32 mouse cellular contexts compared by ENCODE assay signal in genomic region chr3:105836883-105837282, GRCm38 (mm10). TPM values are rescaled to one million over a fixed set of nuclear protein-coding genes. Genes with fewer than 3 reads are reported as not detected.
DNase-seq lines count a peak whose midpoint lies in the region; ATAC-seq and TF ChIP-seq lines count a peak whose summit lies in the region.
"Had no signal": no experiment of that assay in that cellular context is flagged by ENCODE, and none has a peak within 500 bp of the region (broad histone marks: within the 10 kb centered on the region; RNA-seq: fewer than 3 reads in every experiment).

No protein-coding gene starts in this region.

- 26% methylated on average over 3 of the region's 3 CpGs for WGBS in liver, embryonic 13.5 days (ENCODE audit: insufficient replicate concordance)
- WGBS in liver, postnatal 0 days (ENCODE audit: insufficient replicate concordance): 57% methylated on average over 3 of the region's 3 CpGs
- 92% methylated on average over 3 of the region's 3 CpGs for WGBS in olfactory bulb, adult 2 months
- WGBS in limb, embryonic 10.5 days: 92% methylated on average over 3 of the region's 3 CpGs
- 65% methylated on average over 3 of the region's 3 CpGs for WGBS in heart, embryonic 11.5 days (ENCODE audit: insufficient replicate concordance)

- DNase-seq in c-Kit-positive CD71-positive TER-119-negative erythroid progenitor cells, embryonic 14.5 days (ENCODE audit: low read depth): peak; percentile 15
- no peak for DNase-seq in liver, embryonic 13.5 days
- DNase-seq in liver, postnatal 0 days: no peak
- DNase-seq in spleen, postnatal 4 days (ENCODE audit: low spot score in 2 of 2): no peak
- DNase-seq in limb, embryonic 10.5 days (ENCODE audit: low spot score): no peak
- DNase-seq: adrenal gland, postnatal 10 days; adrenal gland, postnatal 36 days; B cell, adult 2 months; cerebellum, adult 11 months; cerebellum, adult 8-10 months; cerebellum, postnatal 10 days; cerebellum, postnatal 36 days; embryo, embryonic 11 days; gastrocnemius, postnatal 10 days; gastrocnemius, postnatal 36 days; heart, postnatal 10 days; heart, postnatal 36 days had no signal

- no peak for TF ChIP-seq CTCF in liver, postnatal 0 days (IDR thresholded peaks at IDR 0.05; ENCODE audit: low read depth)
- TF ChIP-seq CTCF in olfactory bulb, adult 2 months (IDR thresholded peaks at IDR 0.05; ENCODE audit: insufficient read depth, low read depth, low read length): no peak

- no peak for TF ChIP-seq POLR2A in olfactory bulb, adult 2 months (IDR thresholded peaks at IDR 0.05; ENCODE audit: insufficient read depth, low read depth, low read length)

- peak; percentile 25; the same call in 1 of the 2 replicates for TF ChIP-seq EP300 in liver, postnatal 0 days (IDR thresholded peaks at IDR 0.05; ENCODE audit: low read depth)

- no peaks in the 10 kb centered on the region for H3K36me3 ChIP-seq in liver, embryonic 13.5 days
- H3K36me3 ChIP-seq in liver, postnatal 0 days (replicated peaks; ENCODE audit: insufficient read depth, low read length): no peaks in the 10 kb centered on the region
- no peaks in the 10 kb centered on the region for H3K36me3 ChIP-seq in limb, embryonic 10.5 days
- no peaks in the 10 kb centered on the region for H3K36me3 ChIP-seq in heart, embryonic 11.5 days (ENCODE audit: control insufficient read depth, insufficient read depth, low read length)
- H3K36me3 ChIP-seq: embryonic facial prominence, embryonic 10.5 days; embryonic facial prominence, embryonic 13.5 days; forebrain, embryonic 12.5 days; forebrain, embryonic 15.5 days; G1E; heart, embryonic 12.5 days; heart, embryonic 15.5 days; hindbrain, embryonic 10.5 days; hindbrain, embryonic 13.5 days had no signal

- H3K27me3 ChIP-seq in liver, embryonic 13.5 days: no peaks in the 10 kb centered on the region
- no peaks in the 10 kb centered on the region for H3K27me3 ChIP-seq in liver, postnatal 0 days (ENCODE audit: insufficient read depth, low read length)
- H3K27me3 ChIP-seq in limb, embryonic 10.5 days (ENCODE audit: low read depth, poor library complexity, severe bottlenecking): no peaks in the 10 kb centered on the region
- peaks cover 2% of the 10 kb centered on the region; the same call in 1 of the 2 replicates for H3K27me3 ChIP-seq in heart, embryonic 11.5 days (ENCODE audit: control insufficient read depth, insufficient read depth, low read length)
- H3K27me3 ChIP-seq: CH12.LX; embryonic facial prominence, embryonic 13.5 days; forebrain, embryonic 12.5 days; forebrain, embryonic 15.5 days; hindbrain, embryonic 13.5 days had no signal

- no peak overlapping the region for H3K27ac ChIP-seq in liver, embryonic 13.5 days
- H3K27ac ChIP-seq in liver, postnatal 0 days (ENCODE audit: low read depth): no peak overlapping the region
- peak overlapping the region; percentile 16; the same call in 1 of the 2 replicates for H3K27ac ChIP-seq in olfactory bulb, adult 2 months (ENCODE audit: insufficient read depth, low read depth, low read length)
- H3K27ac ChIP-seq in limb, embryonic 10.5 days: no peak overlapping the region
- no peak overlapping the region for H3K27ac ChIP-seq in heart, embryonic 11.5 days (ENCODE audit: low read depth, low read length)
- H3K27ac ChIP-seq: embryonic facial prominence, embryonic 10.5 days; embryonic facial prominence, embryonic 13.5 days; forebrain, embryonic 12.5 days; forebrain, embryonic 15.5 days; heart, embryonic 15.5 days; hindbrain, embryonic 10.5 days; hindbrain, embryonic 13.5 days had no signal

- H3K4me3 ChIP-seq in liver, embryonic 13.5 days (replicated peaks): no peak overlapping the region
- no peak overlapping the region for H3K4me3 ChIP-seq in liver, postnatal 0 days (ENCODE audit: low read depth, low read length)
- no peak overlapping the region for H3K4me3 ChIP-seq in olfactory bulb, adult 2 months (ENCODE audit: insufficient read depth, low read depth, low read length)
- H3K4me3 ChIP-seq in limb, embryonic 10.5 days: no peak overlapping the region
- no peak overlapping the region for H3K4me3 ChIP-seq in heart, embryonic 11.5 days (ENCODE audit: low read depth, low read length)
- H3K4me3 ChIP-seq: embryonic facial prominence, embryonic 10.5 days; embryonic facial prominence, embryonic 13.5 days; erythroblast, embryonic 14.5 days; forebrain, embryonic 12.5 days; forebrain, embryonic 15.5 days; heart, embryonic 12.5 days; heart, embryonic 15.5 days; hindbrain, embryonic 10.5 days; hindbrain, embryonic 13.5 days had no signal

- no peak overlapping the region for H3K4me2 ChIP-seq in liver, embryonic 13.5 days
- H3K4me2 ChIP-seq in liver, postnatal 0 days (ENCODE audit: low read depth, low read length): no peak overlapping the region
- H3K4me2 ChIP-seq in heart, embryonic 11.5 days: no peak overlapping the region
- H3K4me2 ChIP-seq: embryonic facial prominence, embryonic 13.5 days; forebrain, embryonic 12.5 days; forebrain, embryonic 15.5 days; heart, embryonic 12.5 days; heart, embryonic 15.5 days; hindbrain, embryonic 13.5 days had no signal

- peak; percentile 59 for ATAC-seq in liver, embryonic 13.5 days (ENCODE audit: low read depth)
- ATAC-seq in liver, postnatal 0 days: no peak
- no peak for ATAC-seq in heart, embryonic 11.5 days (replicated peaks; ENCODE audit: insufficient number of reproducible peaks, low FRiP score, low TSS enrichment)
- ATAC-seq: forebrain, embryonic 15.5 days; hindbrain, embryonic 16.5 days; Patski had no signal

- H3K9me3 ChIP-seq in liver, embryonic 13.5 days (replicated peaks): no peaks in the 10 kb centered on the region
- no peaks in the 10 kb centered on the region for H3K9me3 ChIP-seq in liver, postnatal 0 days (ENCODE audit: low read length)
- H3K9me3 ChIP-seq in limb, embryonic 10.5 days (replicated peaks): no peaks in the 10 kb centered on the region
- no peaks in the 10 kb centered on the region for H3K9me3 ChIP-seq in heart, embryonic 11.5 days (replicated peaks; ENCODE audit: control insufficient read depth, low read length)
- H3K9me3 ChIP-seq: embryonic facial prominence, embryonic 10.5 days; embryonic facial prominence, embryonic 13.5 days; forebrain, embryonic 12.5 days; forebrain, embryonic 15.5 days; G1E; heart, embryonic 15.5 days; hindbrain, embryonic 10.5 days; hindbrain, embryonic 13.5 days had no signal

- no peak overlapping the region for H3K9ac ChIP-seq in liver, embryonic 13.5 days
- H3K9ac ChIP-seq in liver, postnatal 0 days (replicated peaks): no peak overlapping the region
- H3K9ac ChIP-seq in heart, embryonic 11.5 days (ENCODE audit: low read depth, low read length): no peak overlapping the region
- H3K9ac ChIP-seq: embryonic facial prominence, embryonic 13.5 days; forebrain, embryonic 12.5 days; forebrain, embryonic 15.5 days; heart, embryonic 12.5 days; heart, embryonic 15.5 days; hindbrain, embryonic 13.5 days had no signal

- peaks cover 23% of the 10 kb centered on the region for H3K4me1 ChIP-seq in liver, embryonic 13.5 days (replicated peaks)
- H3K4me1 ChIP-seq in liver, postnatal 0 days (ENCODE audit: insufficient read depth): 0 out of 2 replicates have a peak, but pooled peaks cover 3% of the 10 kb centered on the region
- peaks cover 3% of the 10 kb centered on the region for H3K4me1 ChIP-seq in olfactory bulb, adult 2 months (ENCODE audit: control insufficient read depth, insufficient read depth, low read length)
- no peaks in the 10 kb centered on the region for H3K4me1 ChIP-seq in limb, embryonic 10.5 days
- H3K4me1 ChIP-seq in heart, embryonic 11.5 days (ENCODE audit: control insufficient read depth, insufficient read depth, low read length): no peaks in the 10 kb centered on the region
- H3K4me1 ChIP-seq: embryonic facial prominence, embryonic 13.5 days; forebrain, embryonic 12.5 days; forebrain, embryonic 15.5 days; heart, embryonic 12.5 days; heart, embryonic 15.5 days; hindbrain, embryonic 10.5 days; hindbrain, embryonic 13.5 days had no signal

RNA-seq across cellular contexts. Expression of gene Adora3, which starts 33.8 kb away (rescaled TPM):
- polyA plus RNA-seq in liver, embryonic 13.5 days (2015; fragmentation: Nextera tagmentation; extraction: Ambion mirVana): 0.44 and 0.51 TPM in 2 replicates
- 0.62 and 0.92 TPM in 2 replicates for polyA plus RNA-seq in liver, postnatal 0 days (2015; fragmentation: Nextera tagmentation; extraction: Ambion mirVana)
- polyA plus RNA-seq in olfactory bulb, adult 2 months (2012; ENCODE audit: insufficient read depth, insufficient read length, low replicate concordance, missing spikeins): not detected in 2 replicates
- 0.25 TPM in 1 of 2 replicates, not detected in the other for polyA plus RNA-seq in limb, embryonic 10.5 days (2016; fragmentation: Nextera tagmentation; extraction: Ambion mirVana)
- 0.10 TPM in 1 of 2 replicates, not detected in the other for polyA plus RNA-seq in heart, embryonic 11.5 days (2014; fragmentation: Nextera tagmentation; extraction: Ambion mirVana)
- polyA plus RNA-seq: embryonic facial prominence, embryonic 10.5 days; erythroblast, embryonic 14.5 days; G1E; Patski had no signal

RNA-seq across cellular contexts. Expression of gene Tmigd3, which starts 33.8 kb away (rescaled TPM):
- 0.18 TPM in 1 of 2 replicates, not detected in the other for polyA plus RNA-seq in liver, embryonic 13.5 days (2015; fragmentation: Nextera tagmentation; extraction: Ambion mirVana)
- polyA plus RNA-seq in liver, postnatal 0 days (2015; fragmentation: Nextera tagmentation; extraction: Ambion mirVana): 0.13 TPM in 1 of 2 replicates, not detected in the other
- polyA plus RNA-seq in olfactory bulb, adult 2 months (2012; ENCODE audit: insufficient read depth, insufficient read length, low replicate concordance, missing spikeins): not detected in 2 replicates
- polyA plus RNA-seq in limb, embryonic 10.5 days (2016; fragmentation: Nextera tagmentation; extraction: Ambion mirVana): 0.30 TPM in 1 of 2 replicates, not detected in the other
- 0.33 and 0.46 TPM in 2 replicates for polyA plus RNA-seq in heart, embryonic 11.5 days (2014; fragmentation: Nextera tagmentation; extraction: Ambion mirVana)
- polyA plus RNA-seq: embryonic facial prominence, embryonic 10.5 days; embryonic facial prominence, embryonic 13.5 days; erythroblast, embryonic 14.5 days; forebrain, embryonic 12.5 days; hindbrain, embryonic 10.5 days; hindbrain, embryonic 13.5 days; hindbrain, embryonic 16.5 days; Patski had no signal

RNA-seq across cellular contexts. Expression of gene Rap1a, which starts 35.7 kb away (rescaled TPM):
- 119 and 149 TPM in 2 replicates for polyA plus RNA-seq in liver, embryonic 13.5 days (2015; fragmentation: Nextera tagmentation; extraction: Ambion mirVana)
- polyA plus RNA-seq in liver, postnatal 0 days (2015; fragmentation: Nextera tagmentation; extraction: Ambion mirVana): 89.0 and 93.3 TPM in 2 replicates
- not detected in 2 replicates for polyA plus RNA-seq in olfactory bulb, adult 2 months (2012; ENCODE audit: insufficient read depth, insufficient read length, low replicate concordance, missing spikeins)
- polyA plus RNA-seq in limb, embryonic 10.5 days (2016; fragmentation: Nextera tagmentation; extraction: Ambion mirVana): 67.3 and 71.6 TPM in 2 replicates
- polyA plus RNA-seq in heart, embryonic 11.5 days (2014; fragmentation: Nextera tagmentation; extraction: Ambion mirVana): 72.6 and 77.5 TPM in 2 replicates
